ENCODE assay signal across 7 mouse cellular contexts in genomic region chr2:164070142-164070764, GRCm38 (mm10). TPM values are rescaled to one million over a fixed set of nuclear protein-coding genes. Genes with fewer than 3 reads are reported as not detected.
DNase-seq lines count a peak whose midpoint lies in the region; ATAC-seq and TF ChIP-seq lines count a peak whose summit lies in the region.

Stk4 (plus strand) TSS chr2:164070322.

- peak within 1 kb of the TSS; percentile 30 for H3K27ac ChIP-seq in liver, embryonic 14.5 days
- peak within 1 kb of the TSS; percentile 82 for H3K27ac ChIP-seq in stomach, embryonic 15.5 days

- peaks cover 3 to 14% of the 10 kb centered on the region in 2 experiments for H3K4me1 ChIP-seq in liver, embryonic 14.5 days (replicated peaks; ENCODE audit: control insufficient read depth in 2 of 2, insufficient read depth in 2 of 2, low read length in 1 of 2)
- peaks cover 19% of the 10 kb centered on the region for H3K4me1 ChIP-seq in stomach, embryonic 15.5 days

- H3K9ac ChIP-seq in liver, embryonic 14.5 days (replicated peaks) = peak within 1 kb of the TSS; percentile 87
- H3K9ac ChIP-seq in stomach, embryonic 15.5 days = peak within 1 kb of the TSS; percentile 87

- ATAC-seq in inflammation-experienced regulatory T-cells, adult 6 months = peak; percentile 12
- peak; percentile 0; the same call in 1 of the 2 replicates for ATAC-seq in liver, embryonic 14.5 days (ENCODE audit: insufficient read depth)
- peak; percentile 5; the same call in 1 of the 2 replicates for ATAC-seq in stomach, embryonic 15.5 days (ENCODE audit: insufficient read depth, low FRiP score, low read depth)

- H3K9me3 ChIP-seq in liver, embryonic 14.5 days (ENCODE audit: control insufficient read depth, low read length) = no peaks in the 10 kb centered on the region
- no peaks in the 10 kb centered on the region for H3K9me3 ChIP-seq in stomach, embryonic 15.5 days

- H3K4me2 ChIP-seq in liver, embryonic 14.5 days (ENCODE audit: low read depth) = peak within 1 kb of the TSS; percentile 89
- peak within 1 kb of the TSS; percentile 90 for H3K4me2 ChIP-seq in stomach, embryonic 15.5 days

- peak; percentile 11 for DNase-seq in retina, adult 2 months (ENCODE audit: low read depth, low spot score)
- no peak for DNase-seq in retina, postnatal 1 day
- peak in 1 of 2 experiments; percentile 20 for DNase-seq in adrenal gland, postnatal 4 days (ENCODE audit: low spot score in 2 of 2)
- peak; percentile 29 for DNase-seq in forelimb bud, embryonic 11.5 days (ENCODE audit: low read depth, low spot score)
- no peak for DNase-seq in liver, embryonic 14.5 days (ENCODE audit: low read depth in 3 of 3, low spot score in 3 of 3)

- peaks cover under 1% of the 10 kb centered on the region; the same call in 1 of the 2 replicates for H3K36me3 ChIP-seq in liver, embryonic 14.5 days (replicated peaks; ENCODE audit: control insufficient read depth, insufficient read depth, low read depth)
- peaks cover 5% of the 10 kb centered on the region; the same call in 1 of the 2 replicates for H3K36me3 ChIP-seq in stomach, embryonic 15.5 days

- peak within 1 kb of the TSS; percentile 69 to 93 for H3K4me3 ChIP-seq in liver, embryonic 14.5 days (ENCODE audit: insufficient read depth in 1 of 2, low read depth in 2 of 2, low read length in 2 of 2)
- H3K4me3 ChIP-seq in stomach, embryonic 15.5 days (replicated peaks) = peak within 1 kb of the TSS; percentile 98

- H3K27me3 ChIP-seq in liver, embryonic 14.5 days (ENCODE audit: control insufficient read depth, insufficient read depth, low read length) = no peaks in the 10 kb centered on the region
- no peaks in the 10 kb centered on the region for H3K27me3 ChIP-seq in stomach, embryonic 15.5 days (replicated peaks)

- under 1% methylated on average over 45 of the region's 45 CpGs for WGBS in liver, embryonic 14.5 days (ENCODE audit: insufficient replicate concordance)
- under 1% methylated on average over 45 of the region's 45 CpGs for WGBS in stomach, embryonic 15.5 days

- TF ChIP-seq EP300 in liver, embryonic 14.5 days (IDR thresholded peaks at IDR 0.05; ENCODE audit: low read depth) = no peak

- no peak for TF ChIP-seq CTCF in liver, embryonic 14.5 days (IDR thresholded peaks at IDR 0.05; ENCODE audit: low read depth)

RNA-seq across cellular contexts. Expression of gene Stk4, which starts in this region (rescaled TPM):
- 10 to 100 TPM; 33.1 to 34.8 TPM for total RNA-seq in adrenal gland, postnatal 4 days (2021)
- 100 to 1,000 TPM; 167 to 200 (median 173) TPM for polyA plus RNA-seq in inflammation-experienced regulatory T-cells, adult 6 months (2017; shearing (Covaris generic))
- polyA plus RNA-seq in liver, embryonic 14.5 days (2012; rRNA removed) = 8.0 and 11.8 TPM in 2 replicates
- 19.6 and 21.7 TPM in 2 replicates for polyA plus RNA-seq in liver, embryonic 14.5 days (2014; fragmentation: Nextera tagmentation; extraction: Ambion mirVana)
- polyA plus RNA-seq in stomach, embryonic 15.5 days (2015; fragmentation: Nextera tagmentation; extraction: Ambion mirVana) = 16.4 and 17.9 TPM in 2 replicates

Comparison
In these comparisons a context has a peak if more than half of its experiments do, and no peak if none do; other contexts are left out.
1. DNase-seq: peak in retina, adult 2 months (single experiment) and forelimb bud, embryonic 11.5 days (single experiment); none in retina, postnatal 1 day (single experiment) and liver, embryonic 14.5 days (0 of 3).
2. Peak in every context shown above with its lines, with median percentiles within 50 percentile points of each other: ATAC-seq.